Mouse (Mus musculus): ENCODE results near the gene Uspl1.

The Uspl1 gene

GRCm38 (mm10) chr5:149168051-149168450 lies 16.1 kb upstream of the Uspl1 start:
- no peak for DNase-seq (ENCODE audit: low spot score)

GRCm38 (mm10) chr5:149168816-149169215 lies 15.3 kb upstream of the Uspl1 start:
- DNase-seq (ENCODE audit: low spot score) = no peak

GRCm38 (mm10) chr5:149170841-149171588 lies 13.1 kb upstream of the Uspl1 start:
- DNase-seq (ENCODE audit: low spot score) = no peak

- DNase-seq (ENCODE audit: low spot score) = no peak
Observed at GRCm38 (mm10) chr5:149172246-149172645, 11.9 kb upstream of the Uspl1 start.

- DNase-seq (ENCODE audit: low spot score) = no peak
Observed at GRCm38 (mm10) chr5:149174527-149174926, 9.6 kb upstream of the Uspl1 start.

GRCm38 (mm10) chr5:149175736-149176135 lies 8.4 kb upstream of the Uspl1 start:
- no peak for DNase-seq (ENCODE audit: low spot score)

- no peak for DNase-seq (ENCODE audit: low spot score)
Observed at GRCm38 (mm10) chr5:149178095-149178494, 6.1 kb upstream of the Uspl1 start.

- no peak for DNase-seq (ENCODE audit: low spot score)
Observed at GRCm38 (mm10) chr5:149179826-149180225, 4.3 kb upstream of the Uspl1 start.

GRCm38 (mm10) chr5:149182186-149182870 lies 1.8 kb upstream of the Uspl1 start:
- no peak for DNase-seq (ENCODE audit: low spot score)

- DNase-seq (ENCODE audit: low spot score) = no peak
Observed at GRCm38 (mm10) chr5:149183122-149183521, 1.0 kb upstream of the Uspl1 start.

GRCm38 (mm10) chr5:149183721-149184103 lies 438 bp upstream of the Uspl1 start:
- no peak for DNase-seq (ENCODE audit: low spot score)

GRCm38 (mm10) chr5:149184844-149185186 lies 665 bp downstream of the Uspl1 start:
- peak; percentile 22 for DNase-seq (ENCODE audit: low spot score)

GRCm38 (mm10) chr5:149185806-149186205 lies 1.7 kb downstream of the Uspl1 start:
- no peak for DNase-seq (ENCODE audit: low spot score)

- no peak for DNase-seq (ENCODE audit: low spot score)
Observed at GRCm38 (mm10) chr5:149190160-149190559, 6.0 kb downstream of the Uspl1 start.

- peak; percentile 68 for DNase-seq (ENCODE audit: low spot score)
Observed at GRCm38 (mm10) chr5:149196611-149197010, 12.5 kb downstream of the Uspl1 start.

- DNase-seq (ENCODE audit: low spot score) = no peak
Observed at GRCm38 (mm10) chr5:149198782-149199181, 14.6 kb downstream of the Uspl1 start.

- no peak for DNase-seq (ENCODE audit: low spot score)
Observed at GRCm38 (mm10) chr5:149202941-149203340, 18.8 kb downstream of the Uspl1 start.

GRCm38 (mm10) chr5:149203796-149204375 lies 19.7 kb downstream of the Uspl1 start:
- DNase-seq (ENCODE audit: low spot score) = no peak

GRCm38 (mm10) chr5:149204822-149205221 lies 20.7 kb downstream of the Uspl1 start:
- DNase-seq (ENCODE audit: low spot score) = no peak

GRCm38 (mm10) chr5:149205265-149205664 lies 21.1 kb downstream of the Uspl1 start:
- DNase-seq (ENCODE audit: low spot score) = no peak

- DNase-seq (ENCODE audit: low spot score) = no peak
Observed at GRCm38 (mm10) chr5:149206286-149206685, 22.1 kb downstream of the Uspl1 start.

GRCm38 (mm10) chr5:149207661-149208060 lies 23.5 kb downstream of the Uspl1 start:
- DNase-seq (ENCODE audit: low spot score) = no peak

- DNase-seq (ENCODE audit: low spot score) = no peak
Observed at GRCm38 (mm10) chr5:149208776-149209175, 24.6 kb downstream of the Uspl1 start.
